Comparison of ENCODE assay signal across 9 mouse cellular contexts in the genomic region with DNA sequence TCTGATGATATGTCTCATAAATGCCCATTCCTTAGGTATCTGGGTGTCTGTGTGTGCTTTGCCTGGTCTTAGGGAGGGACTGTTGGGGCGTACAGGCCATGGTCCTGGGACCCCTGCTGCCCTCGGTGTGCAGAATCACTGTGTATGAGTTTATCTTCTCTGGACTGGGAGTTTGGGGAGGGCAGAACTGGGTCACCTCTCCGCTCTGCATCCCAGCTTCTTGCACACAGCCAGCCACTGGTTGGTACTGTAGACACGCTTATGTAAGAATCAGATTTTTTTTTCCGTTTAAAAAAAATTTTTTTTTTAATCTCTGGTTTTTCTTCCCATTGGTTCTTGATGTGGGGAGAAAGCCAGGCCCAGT.
A peak's percentile ranks its signal among the peaks of the same experiment; 100 is the strongest.
DNase-seq lines count a peak whose midpoint lies in the region; ATAC-seq lines count a peak whose summit lies in the region.
"Had no signal": no experiment of that assay in that cellular context is flagged by ENCODE, and none has a peak within 500 bp of the region (broad histone marks: within the 10 kb centered on the region; RNA-seq: fewer than 3 reads in every experiment).

No protein-coding gene starts in this region.

- H3K27ac ChIP-seq in heart, embryonic 16.5 days (ENCODE audit: low read length), result peak overlapping the region; percentile 58
- H3K27ac ChIP-seq in embryonic facial prominence, embryonic 12.5 days, result peak overlapping the region; percentile 69
- H3K27ac ChIP-seq in hindbrain, embryonic 15.5 days (replicated peaks), result peak overlapping the region; percentile 78
- H3K27ac ChIP-seq in midbrain, embryonic 13.5 days, result peak overlapping the region; percentile 90

- H3K27me3 ChIP-seq in heart, embryonic 16.5 days (ENCODE audit: control insufficient read depth, insufficient read depth, low read length), result no peaks in the 10 kb centered on the region
- no peaks in the 10 kb centered on the region for H3K27me3 ChIP-seq in embryonic facial prominence, embryonic 12.5 days
- H3K27me3 ChIP-seq in hindbrain, embryonic 15.5 days, result no peaks in the 10 kb centered on the region
- no peaks in the 10 kb centered on the region for H3K27me3 ChIP-seq in midbrain, embryonic 13.5 days

- DNase-seq in heart, postnatal 10 days, result no peak
- DNase-seq in cerebellum, postnatal 4 days (ENCODE audit: low spot score in 2 of 2), result no peak
- DNase-seq in urinary bladder, postnatal 10 days (ENCODE audit: low spot score), result no peak
- no peak for DNase-seq in cerebellum, adult 9-11 months
- DNase-seq: gastrocnemius, postnatal 25 days had no signal

- peak overlapping the region; percentile 65 for H3K4me2 ChIP-seq in heart, embryonic 16.5 days (ENCODE audit: low read depth, low read length)
- peak overlapping the region; percentile 49 for H3K4me2 ChIP-seq in embryonic facial prominence, embryonic 12.5 days (replicated peaks)
- H3K4me2 ChIP-seq in hindbrain, embryonic 15.5 days, result peak overlapping the region; percentile 55
- peak overlapping the region; percentile 55 for H3K4me2 ChIP-seq in midbrain, embryonic 13.5 days (replicated peaks)

- peak overlapping the region; percentile 45 for H3K4me3 ChIP-seq in heart, embryonic 16.5 days (ENCODE audit: low read length)
- H3K4me3 ChIP-seq in embryonic facial prominence, embryonic 12.5 days, result peak overlapping the region; percentile 27; the same call in 1 of the 2 replicates
- H3K4me3 ChIP-seq in hindbrain, embryonic 15.5 days, result peak overlapping the region; percentile 30
- H3K4me3 ChIP-seq in midbrain, embryonic 13.5 days (replicated peaks), result peak overlapping the region; percentile 34

- peak overlapping the region; percentile 6; the same call in 1 of the 2 replicates for H3K9ac ChIP-seq in heart, embryonic 16.5 days (ENCODE audit: low read length)
- H3K9ac ChIP-seq in embryonic facial prominence, embryonic 12.5 days, result no peak overlapping the region
- H3K9ac ChIP-seq in hindbrain, embryonic 15.5 days, result peak overlapping the region; percentile 20; the same call in 1 of the 2 replicates
- H3K9ac ChIP-seq in midbrain, embryonic 13.5 days (replicated peaks), result peak overlapping the region; percentile 54

- peaks cover 4% of the 10 kb centered on the region; the same call in 1 of the 2 replicates for H3K36me3 ChIP-seq in heart, embryonic 16.5 days (ENCODE audit: control insufficient read depth, insufficient read depth)
- H3K36me3 ChIP-seq in embryonic facial prominence, embryonic 12.5 days, result peaks cover 10% of the 10 kb centered on the region
- no peaks in the 10 kb centered on the region for H3K36me3 ChIP-seq in hindbrain, embryonic 15.5 days
- 0 out of 2 replicates have a peak, but pooled peaks cover 9% of the 10 kb centered on the region for H3K36me3 ChIP-seq in midbrain, embryonic 13.5 days

- H3K9me3 ChIP-seq in heart, embryonic 16.5 days (replicated peaks; ENCODE audit: control insufficient read depth, low read length), result no peaks in the 10 kb centered on the region; the same call in 1 of the 2 replicates
- H3K9me3 ChIP-seq in embryonic facial prominence, embryonic 12.5 days, result no peaks in the 10 kb centered on the region
- H3K9me3 ChIP-seq in hindbrain, embryonic 15.5 days, result no peaks in the 10 kb centered on the region
- no peaks in the 10 kb centered on the region for H3K9me3 ChIP-seq in midbrain, embryonic 13.5 days

- peaks cover 27% of the 10 kb centered on the region for H3K4me1 ChIP-seq in heart, embryonic 16.5 days (ENCODE audit: control insufficient read depth, insufficient read depth, low read length)
- H3K4me1 ChIP-seq in embryonic facial prominence, embryonic 12.5 days, result peaks cover 60% of the 10 kb centered on the region
- H3K4me1 ChIP-seq in hindbrain, embryonic 15.5 days (replicated peaks), result peaks cover 34% of the 10 kb centered on the region
- H3K4me1 ChIP-seq in midbrain, embryonic 13.5 days (replicated peaks), result peaks cover 53% of the 10 kb centered on the region

- 0 out of 2 replicates have a peak, but pooled peaks have one; percentile 4 for ATAC-seq in heart, embryonic 16.5 days (replicated peaks; ENCODE audit: extremely low read depth, insufficient read depth, low FRiP score)
- ATAC-seq in embryonic facial prominence, embryonic 12.5 days (ENCODE audit: insufficient number of reproducible peaks, insufficient read depth, low FRiP score, low TSS enrichment), result no peak
- peak; percentile 27 for ATAC-seq in hindbrain, embryonic 15.5 days (ENCODE audit: low FRiP score, low read depth)
- peak; percentile 55 for ATAC-seq in midbrain, embryonic 13.5 days

- intact Hi-C loops in heart, postnatal 10 days (cut with DNase I), result no loop called here

- 41% methylated on average over 5 of the region's 5 CpGs for WGBS in heart, embryonic 16.5 days
- 57% methylated on average over 5 of the region's 5 CpGs for WGBS in embryonic facial prominence, embryonic 12.5 days
- 55% methylated on average over 5 of the region's 5 CpGs for WGBS in hindbrain, embryonic 15.5 days
- 51% methylated on average over 5 of the region's 5 CpGs for WGBS in midbrain, embryonic 13.5 days
